Mouse (Mus musculus): ENCODE measurements at regions not wholly inside any gene's neighbourhood (a gene's known extent, or its start where the extent isn't known, plus 50 kb on each side); places are given as distances from the start of the nearest gene placed in this dataset.

DNA sequence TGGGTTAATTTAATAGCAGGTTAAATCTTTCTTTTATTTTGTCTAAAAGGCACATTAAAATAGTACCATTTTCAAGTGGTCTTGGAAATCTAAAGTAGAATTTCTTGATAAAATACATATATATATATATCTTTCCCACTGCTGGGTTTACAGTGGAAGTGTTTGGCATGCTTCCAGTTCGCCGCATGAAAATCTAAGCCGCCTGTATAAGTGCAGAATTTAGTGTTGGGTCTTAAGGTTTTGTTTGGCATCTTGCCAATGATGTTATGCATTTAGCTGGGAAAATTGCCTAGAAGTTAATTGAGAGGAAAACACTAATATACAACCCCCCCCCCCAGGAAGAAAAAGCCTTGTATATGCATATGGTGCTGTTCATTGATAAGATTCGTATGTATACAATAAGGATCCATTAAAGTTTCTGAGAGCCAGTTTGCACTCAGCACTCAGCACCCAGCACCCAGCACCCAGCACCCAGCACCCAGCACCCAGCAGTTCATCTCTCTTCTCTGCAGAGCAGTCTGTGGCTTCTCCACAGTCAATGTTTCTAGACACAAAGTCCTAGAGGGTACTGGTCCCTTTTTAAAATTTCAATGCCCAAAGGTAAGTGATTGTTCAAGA lies 778.7 kb upstream of the Pou3f3 start:
- no peak for TF ChIP-seq CTCF (IDR thresholded peaks at IDR 0.05)
- no peak for TF ChIP-seq POLR2A (IDR thresholded peaks at IDR 0.05; ENCODE audit: insufficient read depth, low read depth, low read length)
- no peak for TF ChIP-seq EP300 (IDR thresholded peaks at IDR 0.05; ENCODE audit: insufficient read depth, low read depth, low read length)

All from heart, adult 2 months (tissue).